Mouse (Mus musculus) thymus, adult 2 months (tissue): ENCODE results near the gene Taar9.

Source experiments
- CTCF ChIP-seq: fragments of 200-500 bp; IDR thresholded peaks from 2 replicates; pipeline ENCODE4 v1.5.1; 2012; ENCODE audit warnings: mild to moderate bottlenecking, control low read depth, low read length, moderate library complexity, borderline replicate concordance; ENCODE audit not compliant: control insufficient read depth, poor library complexity, insufficient read depth; ENCODE audit errors: extremely low read depth
- POLR2A ChIP-seq: fragments of 200-500 bp; IDR thresholded peaks from 2 replicates; pipeline ENCODE4 v1.6.1; 2012; ENCODE audit warnings: mild to moderate bottlenecking, low read length, control low read depth, moderate library complexity; ENCODE audit not compliant: control insufficient read depth, poor library complexity, insufficient read depth; ENCODE audit errors: extremely low read depth

DNA sequence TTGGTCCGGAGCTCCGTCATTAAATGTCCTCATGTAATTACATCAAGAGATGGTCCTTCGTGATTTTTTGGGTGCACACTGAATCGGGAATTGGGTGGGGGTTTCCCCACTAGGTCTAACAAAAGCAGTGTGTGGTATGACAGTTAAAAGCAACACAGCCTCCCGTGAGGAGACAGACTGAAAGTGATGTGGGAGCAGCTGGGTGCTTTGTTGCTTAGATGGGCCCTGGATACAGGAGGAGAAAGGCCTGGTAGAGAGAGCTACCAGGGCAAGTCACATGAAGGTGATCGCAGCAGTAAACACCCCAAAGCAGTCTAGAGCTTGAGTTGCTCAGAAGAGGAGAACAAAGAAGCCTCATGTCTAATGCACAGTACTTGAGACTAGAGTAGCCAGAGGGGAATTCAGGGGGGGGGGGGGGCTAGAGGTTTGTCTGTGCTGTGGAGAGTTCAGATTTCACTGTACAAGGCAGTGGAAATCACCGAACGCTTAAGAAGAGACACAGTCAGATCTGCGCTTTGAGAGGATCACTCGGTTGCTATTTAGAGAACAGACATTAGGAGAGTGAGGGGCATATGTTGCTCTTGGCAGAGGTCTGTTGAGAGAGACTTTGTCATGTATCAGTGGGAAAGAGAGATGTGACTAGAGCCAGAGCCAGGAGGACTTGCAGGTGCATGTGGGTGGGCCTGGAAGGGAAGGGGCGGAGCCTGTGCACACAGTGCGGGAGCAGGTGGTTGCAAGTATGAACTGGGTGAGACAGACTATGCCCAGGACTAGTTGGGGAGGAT is 49.3 kb upstream of the Taar9 start:
- TF ChIP-seq POLR2A (no peak), CTCF (no peak)
